Mouse (Mus musculus): ENCODE measurements around the gene Pgm1.

Pgm1 gene

GRCm38 (mm10) chr4:99957186-99957585 is 28.0 kb downstream of the Pgm1 start:
- no peak for DNase-seq (ENCODE audit: low spot score)

DNA sequence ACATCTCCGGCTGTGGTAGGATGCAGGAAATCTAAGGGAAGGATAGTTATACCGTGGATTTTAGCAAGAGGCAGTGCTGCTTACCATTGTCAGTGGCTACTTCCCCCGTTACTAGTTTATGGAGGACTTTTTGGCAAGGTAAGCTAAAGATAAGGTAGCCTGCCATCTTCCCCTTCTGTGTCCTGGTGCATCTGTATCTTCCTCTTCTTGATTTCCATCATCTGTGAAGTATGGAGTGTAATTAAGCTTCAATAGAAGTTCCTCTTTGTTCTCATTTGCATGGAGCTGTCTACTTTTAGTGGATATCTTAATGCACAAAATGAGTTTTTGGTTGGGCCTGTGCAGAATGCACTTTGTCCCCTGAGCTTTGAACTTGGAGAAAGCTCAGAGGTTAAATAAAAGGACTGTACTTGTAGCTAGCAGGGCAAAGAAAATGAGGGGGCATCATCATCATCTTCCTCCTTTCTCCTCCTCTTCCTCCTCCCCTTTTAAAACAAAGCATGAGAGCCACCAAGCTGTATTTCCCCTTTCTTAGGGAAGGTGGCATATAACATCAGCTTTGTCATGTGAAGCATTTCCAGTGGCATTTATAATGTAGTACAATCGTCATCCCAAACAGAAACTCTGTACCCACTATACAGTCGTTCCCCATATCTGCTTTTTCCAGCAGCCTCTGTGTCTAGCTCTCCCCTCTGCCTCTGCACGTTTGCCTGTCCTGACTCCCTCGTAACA is 29.0 kb downstream of the Pgm1 start:
- DNase-seq (ENCODE audit: low spot score), result no peak

DNA sequence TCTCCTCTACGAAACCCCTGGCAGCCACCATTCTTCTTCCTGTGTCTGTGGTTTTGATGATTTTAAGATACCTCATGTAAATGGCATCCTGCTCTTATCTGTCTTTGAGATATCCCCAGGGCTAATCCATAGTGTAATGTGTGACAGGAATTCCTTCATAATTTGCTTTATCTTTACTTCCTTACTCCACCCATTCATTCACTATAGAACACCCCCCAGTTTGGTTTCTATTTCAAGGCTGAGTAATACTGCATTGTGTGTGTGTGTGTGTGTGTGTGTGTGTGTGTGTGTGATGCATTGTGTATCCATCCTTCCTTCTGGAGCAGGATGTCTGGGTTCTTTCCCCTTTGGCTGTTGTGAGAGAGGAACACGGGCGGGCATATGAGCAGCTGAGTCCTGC is 30.1 kb downstream of the Pgm1 start:
- no peak for DNase-seq (ENCODE audit: low spot score)

DNA sequence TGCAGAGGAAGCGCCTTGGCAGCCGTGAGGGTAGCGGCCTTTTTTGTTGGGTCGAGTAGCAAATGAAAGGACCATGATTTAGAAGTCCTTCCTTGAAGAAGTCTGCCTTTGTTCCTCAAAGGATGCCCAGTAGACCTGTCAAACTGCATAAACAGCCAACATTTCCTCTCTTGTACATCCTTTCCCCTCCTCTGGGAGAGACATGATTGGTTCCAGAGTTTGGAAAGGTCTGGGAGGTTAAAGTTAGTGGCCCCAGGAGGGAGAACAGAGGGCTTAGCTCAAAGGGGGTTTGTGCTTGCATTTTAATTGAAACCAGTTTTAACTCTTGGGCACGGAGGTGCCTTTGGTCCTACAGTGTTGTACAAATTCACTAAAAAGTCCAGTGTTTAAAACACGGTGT is 37.3 kb downstream of the Pgm1 start:
- no peak for DNase-seq (ENCODE audit: low spot score)

DNA sequence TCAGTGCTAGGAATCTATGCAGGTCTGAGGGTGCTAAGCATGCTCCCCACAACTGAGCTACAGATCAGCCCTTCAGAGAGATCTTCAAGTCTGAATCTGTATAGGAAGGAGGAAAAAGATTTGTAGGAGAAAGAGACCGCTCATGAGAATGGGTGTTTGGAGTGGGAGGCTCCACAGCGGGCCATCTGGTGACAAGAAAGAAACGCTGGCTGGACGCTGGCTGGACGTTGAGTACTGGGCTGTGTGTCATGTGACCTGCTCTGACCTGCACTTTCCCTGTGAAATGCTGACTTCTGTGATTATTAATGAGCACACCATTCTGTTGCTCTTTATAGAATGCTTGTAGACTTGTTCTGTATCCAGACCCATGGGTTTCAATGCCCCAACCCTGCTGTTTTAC is 40.1 kb downstream of the Pgm1 start:
- DNase-seq (ENCODE audit: low spot score), result no peak

GRCm38 (mm10) chr4:99970097-99970496 is 40.9 kb downstream of the Pgm1 start:
- no peak for DNase-seq (ENCODE audit: low spot score)

DNA sequence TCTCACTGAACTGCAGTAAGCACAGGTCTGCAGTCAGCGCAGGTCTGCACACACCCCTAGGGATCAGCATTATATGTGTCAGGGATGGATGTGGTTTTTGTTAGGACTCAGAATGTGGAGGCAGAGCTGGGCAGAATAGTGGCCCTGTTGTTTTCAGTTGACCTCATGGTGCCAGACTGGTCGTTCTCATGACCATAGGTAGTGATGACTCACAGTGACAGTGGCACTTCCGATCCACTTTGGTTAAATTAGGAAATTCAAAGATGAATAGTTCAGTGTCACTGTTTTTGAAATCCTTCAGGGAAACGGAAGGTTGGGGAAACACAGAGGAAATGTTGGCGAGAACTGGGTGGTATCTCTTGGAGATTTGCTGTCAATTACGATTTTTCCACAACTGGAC is 43.7 kb downstream of the Pgm1 start:
- no peak for DNase-seq (ENCODE audit: low spot score)

DNA sequence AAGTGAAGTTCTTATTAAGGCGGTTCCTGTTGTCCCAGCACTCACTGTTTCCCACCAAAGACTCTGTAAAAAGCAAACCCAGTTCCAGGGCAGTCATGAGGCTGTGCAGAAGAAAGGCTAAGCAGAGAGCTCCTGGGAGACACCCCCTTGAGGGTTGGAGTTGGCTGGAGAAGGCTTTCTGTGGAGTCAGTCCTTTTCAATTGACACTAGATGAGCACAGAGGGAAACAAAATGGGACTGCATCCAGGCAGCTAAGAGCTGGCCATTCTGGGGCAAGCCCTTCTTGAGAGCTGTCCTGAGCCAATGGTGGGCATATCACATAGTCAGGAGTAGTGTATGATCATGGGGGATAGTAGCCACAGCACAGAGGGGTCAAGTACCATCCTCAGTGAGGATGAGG is 44.7 kb downstream of the Pgm1 start:
- DNase-seq (ENCODE audit: low spot score), result no peak

DNA sequence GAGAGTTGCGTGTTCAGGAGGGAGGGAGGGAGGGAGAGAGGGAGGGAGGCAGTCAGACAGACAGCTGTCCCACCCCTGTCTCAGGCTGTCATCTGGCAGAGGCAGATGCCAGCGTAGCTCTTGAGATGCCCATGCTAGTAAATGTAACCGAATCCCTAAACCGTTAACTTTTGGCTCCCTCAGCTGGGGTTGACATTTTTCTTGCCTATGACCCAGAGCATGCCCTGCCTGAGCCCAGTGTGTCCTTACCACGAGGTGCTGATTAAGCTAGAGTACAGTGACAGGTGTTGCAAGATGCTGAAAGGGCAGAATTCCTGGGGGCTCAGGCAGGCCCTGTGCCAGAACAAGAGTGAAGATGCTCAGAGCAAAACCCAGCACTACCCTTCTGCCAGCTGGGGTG is 45.2 kb downstream of the Pgm1 start:
- no peak for DNase-seq (ENCODE audit: low spot score)

- no peak for DNase-seq (ENCODE audit: low spot score)
These were observed 50.1 kb downstream of the Pgm1 start for GRCm38 (mm10) chr4:99979326-99979725.

DNA sequence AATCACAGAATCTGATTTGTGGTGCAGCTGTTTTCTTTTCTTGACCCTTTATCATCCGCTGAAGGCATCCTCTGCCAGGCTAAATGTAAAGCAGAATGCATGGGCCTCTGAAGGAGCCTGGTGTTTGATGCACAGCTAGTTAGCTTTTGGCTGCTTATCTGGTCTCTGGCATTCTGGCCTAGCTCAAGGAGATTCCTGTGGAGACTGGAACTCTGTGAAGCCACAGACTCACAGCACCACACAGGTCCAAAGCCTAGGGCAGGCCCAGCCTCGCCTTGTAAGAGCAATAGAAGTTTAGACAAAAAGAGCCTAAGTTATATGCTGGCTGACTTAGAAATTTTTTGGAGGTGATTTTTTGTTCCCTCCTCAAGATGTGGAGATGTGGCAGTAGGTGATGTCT is 52.0 kb downstream of the Pgm1 start:
- DNase-seq (ENCODE audit: low spot score), result no peak

- no peak for DNase-seq (ENCODE audit: low spot score)
These were observed 54.6 kb downstream of the Pgm1 start for GRCm38 (mm10) chr4:99983652-99984368.

DNA sequence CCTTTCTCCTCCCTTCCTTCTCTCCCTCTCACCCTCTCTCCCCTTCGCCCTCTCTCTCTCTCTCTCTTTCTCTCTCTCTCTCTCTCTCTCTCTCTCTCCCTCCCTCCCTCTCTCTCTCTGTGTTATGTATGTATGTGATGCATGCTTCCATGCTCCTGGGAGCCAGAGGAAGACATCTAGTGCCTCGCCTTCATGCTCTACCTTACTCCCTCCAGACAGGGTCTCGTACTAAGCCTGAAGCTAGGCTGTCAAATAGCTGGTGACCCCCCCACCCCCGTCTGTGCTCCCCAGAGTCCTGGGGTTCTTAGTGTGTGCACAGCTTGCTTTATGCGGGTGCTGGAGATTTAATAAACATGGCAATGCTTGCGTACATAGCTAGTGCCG is 55.1 kb downstream of the Pgm1 start:
- no peak for DNase-seq (ENCODE audit: low spot score)

- DNase-seq (ENCODE audit: low spot score), result no peak
These were observed 55.9 kb downstream of the Pgm1 start for GRCm38 (mm10) chr4:99985086-99985485.

DNA sequence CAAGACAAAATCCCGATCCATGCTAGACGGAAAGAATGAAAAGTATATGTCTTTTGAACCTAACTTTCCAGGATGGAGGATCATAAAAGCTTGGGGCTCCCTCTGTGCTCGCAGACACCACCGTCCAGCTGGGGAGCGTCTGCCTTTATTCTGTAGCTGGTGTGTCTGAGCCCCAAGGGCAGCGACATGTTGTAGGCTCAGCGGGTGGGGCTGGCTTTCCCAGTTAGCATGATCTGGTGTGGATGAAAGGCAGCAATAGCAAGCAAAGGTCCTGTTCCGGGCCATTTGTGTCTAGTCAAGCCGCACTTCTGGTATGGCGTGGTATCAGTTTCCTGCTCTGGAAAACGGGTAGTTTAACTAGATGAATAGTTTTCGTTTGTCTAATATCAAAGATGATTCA is 56.4 kb downstream of the Pgm1 start:
- no peak for DNase-seq (ENCODE audit: low spot score)

DNA sequence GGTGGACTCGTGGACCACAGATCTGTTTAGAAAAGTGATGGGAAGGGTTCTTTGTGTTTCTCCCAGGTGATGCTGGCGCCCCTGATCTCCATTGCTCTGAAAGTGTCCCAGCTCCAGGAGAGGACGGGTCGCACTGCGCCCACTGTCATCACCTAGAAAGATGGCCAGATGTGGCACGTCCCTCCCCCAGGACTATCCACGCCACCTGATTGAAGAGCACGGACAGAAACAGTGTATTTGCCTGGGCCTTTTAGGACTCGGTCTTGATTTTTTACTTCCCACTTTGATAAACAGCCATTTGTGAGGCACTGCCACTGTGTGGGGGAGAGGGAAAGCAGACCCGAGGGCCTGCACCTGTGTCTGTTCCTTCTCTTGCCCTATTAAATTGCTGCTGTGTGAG is 57.4 kb downstream of the Pgm1 start:
- no peak for DNase-seq (ENCODE audit: low spot score)

DNA sequence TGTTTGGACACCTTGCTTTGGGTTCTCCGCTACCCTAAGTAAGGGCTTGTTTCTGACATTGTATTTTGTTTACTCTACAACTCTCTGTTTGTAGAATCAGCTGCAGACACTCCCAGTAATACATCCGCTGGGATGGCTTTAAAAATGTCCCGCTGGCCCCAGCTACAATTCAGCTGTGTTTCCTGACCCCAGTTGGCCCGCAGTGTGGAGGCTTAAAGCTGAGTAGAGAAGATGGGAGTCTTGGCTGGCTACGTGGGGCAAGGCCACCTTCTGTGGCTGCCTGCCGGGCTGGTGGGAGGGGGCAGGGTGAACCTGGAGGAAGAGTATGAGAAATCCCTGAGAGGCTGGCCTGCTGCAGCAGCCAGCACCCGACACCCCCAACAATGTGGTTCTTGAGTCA is 59.6 kb downstream of the Pgm1 start:
- DNase-seq (ENCODE audit: low spot score), result no peak

- DNase-seq (ENCODE audit: low spot score), result no peak
These were observed 71.8 kb downstream of the Pgm1 start for GRCm38 (mm10) chr4:100000971-100001370.

GRCm38 (mm10) chr4:100001806-100002205 is 72.6 kb downstream of the Pgm1 start:
- DNase-seq (ENCODE audit: low spot score), result no peak

GRCm38 (mm10) chr4:100007721-100008120 is 78.5 kb downstream of the Pgm1 start:
- no peak for DNase-seq (ENCODE audit: low spot score)

- DNase-seq (ENCODE audit: low spot score), result peak; percentile 36
These were observed 79.3 kb downstream of the Pgm1 start for GRCm38 (mm10) chr4:100008371-100009090.

- no peak for DNase-seq (ENCODE audit: low spot score)
These were observed 80.0 kb downstream of the Pgm1 start for GRCm38 (mm10) chr4:100009211-100009678.

DNA sequence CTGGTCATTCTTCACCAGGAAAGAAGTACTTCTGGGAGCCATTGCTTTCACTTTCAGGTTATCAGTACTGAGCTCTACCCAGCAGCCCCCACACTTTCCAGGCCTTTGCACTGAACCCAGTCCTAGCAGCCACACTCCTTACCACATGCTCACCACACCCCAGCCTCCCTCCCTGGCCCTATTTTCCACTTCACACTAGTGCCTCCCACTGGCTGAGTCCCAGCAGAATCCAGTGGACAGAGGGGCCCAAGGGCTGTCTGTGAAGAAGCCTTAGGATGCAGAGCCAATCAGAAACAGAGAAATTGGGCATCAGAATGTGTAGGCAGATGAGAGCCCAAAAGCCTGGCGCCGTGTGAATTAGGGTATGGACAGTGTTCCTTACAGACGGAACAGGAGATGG is 81.7 kb downstream of the Pgm1 start:
- no peak for DNase-seq (ENCODE audit: low spot score)
